Mouse (Mus musculus) ES-Bruce4 (cell line): ENCODE data around the gene Srgap1. TPM values are rescaled to one million over a fixed set of nuclear protein-coding genes. Genes with fewer than 3 reads are reported as not detected.

Experiments used
- H3K27ac ChIP-seq: 2 replicates; pipeline ENCODE4 v1.5.1; 2012; ENCODE audit warnings: low read length, inconsistent platforms; ENCODE audit not compliant: insufficient read depth
- H3K27me3 ChIP-seq: 2 replicates; pipeline ENCODE4 v1.6.1; 2012; ENCODE audit warnings: mild to moderate bottlenecking, low read length, inconsistent platforms; ENCODE audit not compliant: control insufficient read depth, poor library complexity, insufficient read depth, severe bottlenecking
- H3K36me3 ChIP-seq: 2 replicates; pipeline ENCODE4 v1.6.1; 2012; ENCODE audit warnings: inconsistent platforms, mild to moderate bottlenecking, low read length, moderate library complexity; ENCODE audit not compliant: control insufficient read depth, poor library complexity, insufficient read depth, severe bottlenecking
- H3K4me1 ChIP-seq: one replicate; pipeline ENCODE4 v1.8.1; 2011; ENCODE audit warnings: low read length; ENCODE audit not compliant: control insufficient read depth, insufficient read depth
- H3K4me3 ChIP-seq: 2 replicates; pipeline ENCODE4 v1.5.1; 2011; ENCODE audit warnings: low read depth, mild to moderate bottlenecking, low read length
- H3K9ac ChIP-seq: 2 replicates; pipeline ENCODE4 v1.6.1; 2012; ENCODE audit warnings: low read depth, mild to moderate bottlenecking, inconsistent platforms; ENCODE audit not compliant: poor library complexity, severe bottlenecking
- H3K9me3 ChIP-seq: replicated peaks from 2 replicates; pipeline ENCODE4 v1.6.1; 2012; ENCODE audit warnings: mild to moderate bottlenecking, low read length, inconsistent platforms; ENCODE audit not compliant: control insufficient read depth, poor library complexity, insufficient read depth, severe bottlenecking
- CTCF ChIP-seq: IDR thresholded peaks from one replicate; pipeline ENCODE4 v1.8.1; 2011; ENCODE audit warnings: low read depth, low read length
- EP300 ChIP-seq: IDR thresholded peaks from 2 replicates; pipeline ENCODE4 v1.6.1; 2011; ENCODE audit warnings: low read depth, low read length; ENCODE audit not compliant: insufficient read depth
- POLR2A ChIP-seq: IDR thresholded peaks from one replicate; pipeline ENCODE4 v1.8.1; 2011; ENCODE audit warnings: low read length; ENCODE audit not compliant: insufficient read depth
- polyA plus RNA-seq: library from polyadenylated mRNA; stranded (reverse); fragments of >200 nt; gene quantifications from 2 replicates; pipeline ENCODE4 v1.2.4, GENCODE M21; 2011; ENCODE audit warnings: low read depth; ENCODE audit not compliant: missing spikeins, insufficient read depth, insufficient read length

The Srgap1 gene
- polyA plus RNA-seq, 1 experiment = 8.0 TPM

DNA sequence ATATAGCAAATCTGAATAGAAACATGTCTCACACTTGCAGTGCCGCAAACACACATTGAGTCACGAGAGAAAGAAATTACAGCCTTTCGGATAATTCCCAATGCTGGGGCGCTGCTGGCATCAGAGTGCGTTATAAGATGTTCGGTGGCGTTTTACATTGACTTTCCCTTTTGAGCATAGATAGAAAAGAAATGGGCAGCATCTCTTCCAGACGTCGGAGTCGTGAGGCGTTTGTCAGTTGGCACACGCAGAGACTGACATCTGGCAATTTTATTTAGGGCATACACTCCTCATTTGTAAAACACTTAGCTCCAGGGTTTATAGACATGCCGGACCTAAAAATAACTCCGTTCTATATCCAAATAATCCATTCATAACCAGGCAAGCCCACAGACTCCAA, 115.2 kb downstream of the Srgap1 start:
- H3K9me3 ChIP-seq = no peaks in the 10 kb centered on the region; the same call in 1 of the 2 replicates
- no peaks in the 10 kb centered on the region for H3K27me3 ChIP-seq
- no peak for TF ChIP-seq CTCF
- no peak for TF ChIP-seq POLR2A
- no peak for TF ChIP-seq EP300

GRCm38 (mm10) chr10:121926094-121926493, 121.0 kb downstream of the Srgap1 start:
- H3K9ac ChIP-seq = no peak overlapping the region
- H3K36me3 ChIP-seq = no peaks in the 10 kb centered on the region
- no peak overlapping the region for H3K27ac ChIP-seq
- H3K9me3 ChIP-seq = no peaks in the 10 kb centered on the region
- TF ChIP-seq CTCF = no peak
- TF ChIP-seq POLR2A = no peak
- no peak for TF ChIP-seq EP300
- H3K4me3 ChIP-seq = no peak overlapping the region
- H3K27me3 ChIP-seq = no peaks in the 10 kb centered on the region
- H3K4me1 ChIP-seq = no peaks in the 10 kb centered on the region

More for the DNA sequence above, 115.2 kb downstream of the Srgap1 start:
- Histone ChIP-seq H3K36me3 (no peaks in the 10 kb centered on the region), H3K9ac (no peak overlapping the region), H3K4me3 (no peak overlapping the region), H3K4me1 (no peaks in the 10 kb centered on the region), H3K27ac (no peak overlapping the region)

DNA sequence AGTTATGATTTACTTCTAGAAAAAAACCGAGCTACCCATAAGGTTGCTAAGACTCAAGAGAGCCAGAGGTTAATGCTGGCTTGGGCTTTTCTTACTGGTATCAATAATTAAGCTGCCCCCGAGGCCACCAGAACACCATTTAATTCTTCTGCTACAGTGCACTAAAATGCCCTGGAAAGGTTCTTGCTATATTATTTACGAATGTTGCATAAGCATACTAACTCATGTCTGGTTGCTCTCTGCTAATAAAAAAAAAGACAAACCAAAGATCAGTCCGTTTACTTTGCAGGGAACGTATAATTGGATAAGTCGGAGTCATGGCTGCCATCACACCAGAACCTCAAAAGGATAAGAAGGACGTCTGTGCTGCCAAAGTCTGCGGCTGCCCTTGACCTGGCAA, 128.1 kb downstream of the Srgap1 start:
- no peak for TF ChIP-seq CTCF
- TF ChIP-seq EP300 = no peak
- no peak for TF ChIP-seq POLR2A
- Histone ChIP-seq H3K36me3 (no peaks in the 10 kb centered on the region), H3K27ac (no peak overlapping the region), H3K4me3 (no peak overlapping the region), H3K27me3 (no peaks in the 10 kb centered on the region), H3K9me3 (no peaks in the 10 kb centered on the region), H3K4me1 (no peaks in the 10 kb centered on the region), H3K9ac (no peak overlapping the region)

DNA sequence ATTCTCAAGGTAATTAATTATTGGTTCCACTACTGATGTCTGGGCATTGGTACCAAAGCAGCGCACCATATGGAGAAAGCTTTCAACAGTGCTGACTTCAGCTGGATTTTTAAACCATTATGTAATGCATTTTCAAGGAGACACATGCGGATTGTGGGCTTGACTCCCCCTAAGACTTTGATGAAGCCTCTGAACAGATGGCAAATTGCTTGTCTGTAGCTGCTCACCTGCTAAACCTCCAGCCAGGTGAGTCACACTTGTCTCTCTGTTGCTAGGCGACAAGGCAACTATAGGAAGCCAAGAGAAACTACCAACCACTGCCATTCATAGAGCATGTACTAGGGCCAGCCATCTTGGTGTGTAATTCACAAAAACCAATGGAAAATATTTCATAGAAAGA, 128.5 kb downstream of the Srgap1 start:
- Histone ChIP-seq H3K9me3 (no peaks in the 10 kb centered on the region), H3K27ac (no peak overlapping the region), H3K4me1 (no peaks in the 10 kb centered on the region), H3K27me3 (no peaks in the 10 kb centered on the region), H3K4me3 (no peak overlapping the region), H3K36me3 (no peaks in the 10 kb centered on the region), H3K9ac (no peak overlapping the region)
- TF ChIP-seq EP300 (no peak), POLR2A (no peak), CTCF (no peak)

GRCm38 (mm10) chr10:121915530-121915929, 131.6 kb downstream of the Srgap1 start:
- H3K9ac ChIP-seq = no peak overlapping the region
- TF ChIP-seq CTCF (no peak), POLR2A (no peak), EP300 (no peak)

GRCm38 (mm10) chr10:121904137-121904536, 143.0 kb downstream of the Srgap1 start:
- no peak overlapping the region for H3K27ac ChIP-seq

More at GRCm38 (mm10) chr10:121915530-121915929, 131.6 kb downstream of the Srgap1 start:
- H3K27ac ChIP-seq = no peak overlapping the region
- H3K4me1 ChIP-seq = no peaks in the 10 kb centered on the region
- H3K27me3 ChIP-seq = no peaks in the 10 kb centered on the region
- no peaks in the 10 kb centered on the region for H3K9me3 ChIP-seq
- H3K36me3 ChIP-seq = no peaks in the 10 kb centered on the region
- H3K4me3 ChIP-seq = no peak overlapping the region

More at GRCm38 (mm10) chr10:121904137-121904536, 143.0 kb downstream of the Srgap1 start:
- TF ChIP-seq EP300 (no peak), CTCF (no peak), POLR2A (no peak)
- Histone ChIP-seq H3K9ac (no peak overlapping the region), H3K4me3 (no peak overlapping the region), H3K4me1 (no peaks in the 10 kb centered on the region), H3K9me3 (no peaks in the 10 kb centered on the region), H3K36me3 (no peaks in the 10 kb centered on the region), H3K27me3 (no peaks in the 10 kb centered on the region)
